Mouse (Mus musculus) MEL (cell line): ENCODE measurements at regions not wholly inside any gene's neighbourhood (a gene's known extent, or its start where the extent isn't known, plus 50 kb on each side); places are given as distances from the start of the nearest gene placed in this dataset.

Source experiments
- DNase-seq: peaks from one replicate; pipeline ENCODE4 v3.0.0; 2011; ENCODE audit warnings: low read depth, low spot score
- H3K27ac ChIP-seq: 2 replicates; pipeline ENCODE4 v1.5.1; 2012; ENCODE audit warnings: low read depth, mild to moderate bottlenecking, control low read depth, low read length, moderate library complexity; ENCODE audit not compliant: control insufficient read depth
- H3K27me3 ChIP-seq, 2 experiments: fragments of 150-350 bp in 1 of 2; sonication (generic) in 1 of 2; 2 replicates each; pipeline ENCODE4 v1.6.1; 2012; ENCODE audit warnings: low read length in 2 of 2, mild to moderate bottlenecking in 2 of 2, improper control_type of control experiment in 1 of 2, moderate library complexity in 1 of 2; ENCODE audit not compliant: insufficient read depth in 2 of 2, control insufficient read depth in 1 of 2
- H3K36me3 ChIP-seq, 2 experiments: 2 replicates each; pipeline ENCODE4 v1.6.1; 2012 to 2014; ENCODE audit warnings: low read length in 2 of 2, improper control_type of control experiment in 1 of 2, inconsistent platforms in 1 of 2, mild to moderate bottlenecking in 1 of 2; ENCODE audit not compliant: insufficient read depth in 2 of 2, control insufficient read depth in 1 of 2
- H3K4me1 ChIP-seq, 2 experiments: fragments of 150-350 bp in 1 of 2; sonication (generic) in 1 of 2; 2 replicates each; pipeline ENCODE4 v1.6.1; 2012; ENCODE audit warnings: low read length in 2 of 2, improper control_type of control experiment in 1 of 2, mild to moderate bottlenecking in 1 of 2; ENCODE audit not compliant: insufficient read depth in 2 of 2, control insufficient read depth in 1 of 2
- H3K4me3 ChIP-seq, 2 experiments: fragments of 150-350 bp in 1 of 2; sonication (generic) in 1 of 2; 2 replicates each; pipeline ENCODE4 v1.5.1; 2012; ENCODE audit warnings: low read depth in 2 of 2, low read length in 2 of 2, mild to moderate bottlenecking in 2 of 2, moderate library complexity in 2 of 2, control low read depth in 1 of 2, improper control_type of control experiment in 1 of 2; ENCODE audit not compliant: control insufficient read depth in 1 of 2, insufficient read depth in 1 of 2
- H3K79me2 ChIP-seq: 2 replicates; pipeline ENCODE4 v1.6.1; 2012; ENCODE audit warnings: mild to moderate bottlenecking, low read length, moderate library complexity; ENCODE audit not compliant: control insufficient read depth, poor library complexity, insufficient read depth
- H3K9ac ChIP-seq: 2 replicates; pipeline ENCODE4 v1.6.1; 2012; ENCODE audit warnings: low read depth, mild to moderate bottlenecking, control low read depth, low read length, moderate library complexity; ENCODE audit not compliant: control insufficient read depth, poor library complexity, severe bottlenecking
- H3K9me3 ChIP-seq: fragments of 150-350 bp; sonication (generic); replicated peaks from 2 replicates; pipeline ENCODE4 v1.6.1; 2012; ENCODE audit warnings: mild to moderate bottlenecking, low read length, improper control_type of control experiment, moderate library complexity; ENCODE audit not compliant: insufficient read depth
- E2F4 ChIP-seq: IDR thresholded peaks from 2 replicates; pipeline ENCODE4 v1.6.1; 2011; ENCODE audit warnings: low read depth, low read length, improper control_type of control experiment, borderline replicate concordance
- HCFC1 ChIP-seq: IDR thresholded peaks from 2 replicates; pipeline ENCODE4 v1.6.1; 2012; ENCODE audit warnings: low read depth, mild to moderate bottlenecking, inconsistent platforms, low read length, improper control_type of control experiment, moderate library complexity
- JUND ChIP-seq: IDR thresholded peaks from 2 replicates; pipeline ENCODE4 v1.6.1; 2011; ENCODE audit warnings: low read depth, mild to moderate bottlenecking, improper control_type of control experiment, low read length
- MAZ ChIP-seq: IDR thresholded peaks from 2 replicates; pipeline ENCODE4 v1.6.1; 2012; ENCODE audit warnings: low read depth, mild to moderate bottlenecking, inconsistent platforms, low read length, improper control_type of control experiment
- MEF2A ChIP-seq: IDR thresholded peaks from 2 replicates; pipeline ENCODE4 v1.6.1; 2014; ENCODE audit warnings: low read depth, mild to moderate bottlenecking, inconsistent platforms, low read length, improper control_type of control experiment; ENCODE audit not compliant: poor library complexity, insufficient replicate concordance, severe bottlenecking; ENCODE audit errors: extremely low read depth
- MXI1 ChIP-seq: IDR thresholded peaks from 2 replicates; pipeline ENCODE4 v1.6.1; 2011; ENCODE audit warnings: mild to moderate bottlenecking, low read depth, low read length, improper control_type of control experiment
- NELFE ChIP-seq: IDR thresholded peaks from 2 replicates; pipeline ENCODE4 v1.6.1; 2011; ENCODE audit warnings: low read depth, low read length, improper control_type of control experiment
- POLR2A ChIP-seq, 2 experiments: IDR thresholded peaks; 2 replicates each; pipeline ENCODE4 v1.6.1; 2011 to 2012; ENCODE audit warnings: low read length in 2 of 2, mild to moderate bottlenecking in 2 of 2, control low read depth in 1 of 2, improper control_type of control experiment in 1 of 2, low read depth in 1 of 2, moderate library complexity in 1 of 2; ENCODE audit not compliant: control insufficient read depth in 1 of 2, insufficient read depth in 1 of 2, poor library complexity in 1 of 2
- RAD21 ChIP-seq: IDR thresholded peaks from 2 replicates; pipeline ENCODE4 v1.6.1; 2011; ENCODE audit warnings: mild to moderate bottlenecking, low read depth, low read length, improper control_type of control experiment
- UBTF ChIP-seq: IDR thresholded peaks from 2 replicates; pipeline ENCODE4 v1.6.1; 2012; ENCODE audit warnings: low read depth, mild to moderate bottlenecking, inconsistent platforms, low read length, improper control_type of control experiment, moderate library complexity, borderline replicate concordance; ENCODE audit not compliant: insufficient read depth
- USF2 ChIP-seq, 2 experiments: IDR thresholded peaks; 2 replicates each; pipeline ENCODE4 v1.6.1; 2011 to 2012; ENCODE audit warnings: improper control_type of control experiment in 2 of 2, low read length in 2 of 2, borderline replicate concordance in 1 of 2, inconsistent platforms in 1 of 2, low read depth in 1 of 2, mild to moderate bottlenecking in 1 of 2; ENCODE audit not compliant: insufficient read depth in 1 of 2
- ZKSCAN1 ChIP-seq: IDR thresholded peaks from 2 replicates; pipeline ENCODE4 v1.6.1; 2012; ENCODE audit warnings: low read depth, mild to moderate bottlenecking, inconsistent platforms, low read length, improper control_type of control experiment, moderate library complexity
- ZMIZ1 ChIP-seq: IDR thresholded peaks from 2 replicates; pipeline ENCODE4 v1.6.1; 2012; ENCODE audit warnings: low read depth, mild to moderate bottlenecking, inconsistent platforms, low read length, improper control_type of control experiment, moderate library complexity

DNA sequence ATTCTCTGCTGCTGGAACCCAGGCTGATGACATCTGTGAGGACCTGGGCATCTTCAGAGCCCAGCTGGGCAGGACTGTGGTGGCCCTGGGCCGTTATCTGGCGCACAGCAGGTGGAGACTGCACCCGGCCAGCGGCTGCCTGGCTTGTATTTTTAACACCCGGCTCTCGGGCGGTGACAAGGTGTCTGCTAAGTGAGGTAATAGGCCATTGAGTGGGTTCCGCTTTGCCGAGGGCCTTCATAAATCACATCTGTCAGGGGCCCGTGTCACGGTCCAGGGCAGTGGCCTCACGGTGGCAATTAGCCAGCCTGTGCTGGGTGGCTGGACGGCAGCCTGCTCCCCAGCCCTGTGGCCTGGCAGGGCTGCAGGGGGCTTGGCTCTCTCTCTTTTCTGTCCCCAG lies 118.8 kb downstream of the Mn1 start:
- H3K27me3 ChIP-seq, result no peaks in the 10 kb centered on the region
- no peak overlapping the region for H3K4me3 ChIP-seq
- no peak overlapping the region for H3K27ac ChIP-seq
- H3K9me3 ChIP-seq, result no peaks in the 10 kb centered on the region
- no peak for TF ChIP-seq ZMIZ1
- DNase-seq, result no peak
- H3K36me3 ChIP-seq, result no peaks in the 10 kb centered on the region
- no peak overlapping the region for H3K9ac ChIP-seq
- no peaks in the 10 kb centered on the region for H3K79me2 ChIP-seq
- no peaks in the 10 kb centered on the region for H3K4me1 ChIP-seq

- H3K36me3 ChIP-seq, result no peaks in the 10 kb centered on the region
- no peak for TF ChIP-seq ZMIZ1
- no peaks in the 10 kb centered on the region for H3K79me2 ChIP-seq
- no peak for DNase-seq
- H3K27ac ChIP-seq, result no peak overlapping the region
- no peak overlapping the region for H3K4me3 ChIP-seq
- no peaks in the 10 kb centered on the region for H3K4me1 ChIP-seq
- H3K9ac ChIP-seq, result no peak overlapping the region
- no peaks in the 10 kb centered on the region for H3K9me3 ChIP-seq
- H3K27me3 ChIP-seq, result no peaks in the 10 kb centered on the region
Measured at GRCm38 (mm10) chr5:111538560-111539450, 121.6 kb downstream of the Mn1 start.

- no peak overlapping the region for H3K27ac ChIP-seq
- no peaks in the 10 kb centered on the region for H3K9me3 ChIP-seq
- no peak for DNase-seq
- no peaks in the 10 kb centered on the region for H3K79me2 ChIP-seq
- no peaks in the 10 kb centered on the region for H3K27me3 ChIP-seq
- TF ChIP-seq POLR2A (IDR thresholded peaks at IDR 0.05; ENCODE audit: control insufficient read depth in 1 of 2, insufficient read depth in 1 of 2, low read depth in 1 of 2, low read length in 2 of 2, poor library complexity in 1 of 2) (no peak), E2F4 (no peak), RAD21 (no peak), HCFC1 (no peak), USF2 (IDR thresholded peaks at IDR 0.05; ENCODE audit: borderline replicate concordance in 1 of 2, insufficient read depth in 1 of 2, low read depth in 1 of 2, low read length in 2 of 2) (no peak), MAZ (no peak), MEF2A (no peak), JUND (no peak), NELFE (no peak), UBTF (no peak), MXI1 (no peak), ZKSCAN1 (no peak)
- no peaks in the 10 kb centered on the region for H3K36me3 ChIP-seq
- H3K4me1 ChIP-seq, result no peaks in the 10 kb centered on the region
- no peak overlapping the region for H3K4me3 ChIP-seq
- no peak overlapping the region for H3K9ac ChIP-seq
Measured at GRCm38 (mm10) chr5:111540486-111540885, 123.3 kb downstream of the Mn1 start.
